Mouse (Mus musculus) heart, postnatal 10 days (tissue): ENCODE measurements at regions not wholly inside any gene's neighbourhood (a gene's known extent, or its start where the extent isn't known, plus 50 kb on each side); places are given as distances from the start of the nearest gene placed in this dataset.
"Not testable (repeated sequence)": the region's sequence is repeated elsewhere in the genome, so short reads cannot be mapped to it uniquely, and the experiment has no call there.

ENCODE experiments used
- DNase-seq, 2 experiments: peaks; one replicate each; pipeline ENCODE4 v3.0.0; 2021
- intact Hi-C: fragments of 180-260 bp; cut with DNase I; formaldehyde crosslinking; loops from one replicate; pipeline ENCODE4 v1.15.1; 2025

DNA sequence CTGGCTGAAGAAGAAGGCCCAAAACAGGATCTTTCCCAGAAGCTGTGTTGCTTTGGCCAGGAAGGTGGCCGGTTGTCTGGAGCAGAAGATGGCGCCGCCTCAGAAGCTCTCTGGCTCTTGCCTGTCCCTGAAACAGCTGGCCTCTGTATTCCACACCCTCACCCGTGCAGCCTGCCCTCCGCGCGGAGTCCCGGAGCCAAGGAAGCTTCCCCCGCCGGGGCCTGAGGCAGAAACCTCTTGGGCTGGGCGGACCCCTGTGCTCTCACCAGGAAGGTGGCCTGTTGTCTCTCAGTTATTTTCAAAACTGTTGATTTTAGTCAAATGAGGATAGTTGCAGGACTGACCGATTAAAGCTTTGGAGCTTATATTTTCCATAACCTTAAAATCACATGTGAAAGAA, 72.3 kb upstream of the Dach1 start:
- intact Hi-C loops: loop anchor here (2.0 kb wide), 1 partner anchor 17 kb away; no protein-coding TSS in a partner anchor
- DNase-seq: not testable (repeated sequence)
